Mouse (Mus musculus): Measurements from ENCODE around the gene Prkcb. TPM values are rescaled to one million over a fixed set of nuclear protein-coding genes. Genes with fewer than 3 reads are reported as not detected.

Gene Prkcb
- polyA plus RNA-seq, 1 experiment, result 74.2 TPM

GRCm38 (mm10) chr7:122378473-122378872 is 89.9 kb downstream of the Prkcb start:
- peak; percentile 79 for DNase-seq (ENCODE audit: low read depth)
- TF ChIP-seq POLR2A (IDR thresholded peaks at IDR 0.05; ENCODE audit: borderline replicate concordance, extremely low read depth, insufficient read depth, insufficient read length, poor library complexity, severe bottlenecking) (no peak), CTCF (IDR thresholded peaks at IDR 0.05; ENCODE audit: borderline replicate concordance, extremely low read depth, insufficient read depth, insufficient read length) (no peak)

- peak; percentile 64 for DNase-seq (ENCODE audit: low read depth)
- no peak for TF ChIP-seq CTCF (IDR thresholded peaks at IDR 0.05; ENCODE audit: borderline replicate concordance, extremely low read depth, insufficient read depth, insufficient read length)
- TF ChIP-seq POLR2A (IDR thresholded peaks at IDR 0.05; ENCODE audit: borderline replicate concordance, extremely low read depth, insufficient read depth, insufficient read length, poor library complexity, severe bottlenecking), result no peak
Observed at GRCm38 (mm10) chr7:122379292-122379691, 90.7 kb downstream of the Prkcb start.

- no peak for TF ChIP-seq CTCF (IDR thresholded peaks at IDR 0.05; ENCODE audit: borderline replicate concordance, extremely low read depth, insufficient read depth, insufficient read length)
- TF ChIP-seq POLR2A (IDR thresholded peaks at IDR 0.05; ENCODE audit: borderline replicate concordance, extremely low read depth, insufficient read depth, insufficient read length, poor library complexity, severe bottlenecking), result no peak
- no peak for DNase-seq (ENCODE audit: low read depth)
Observed at GRCm38 (mm10) chr7:122380336-122381130, 92.0 kb downstream of the Prkcb start.

GRCm38 (mm10) chr7:122381560-122381959 is 93.0 kb downstream of the Prkcb start:
- DNase-seq (ENCODE audit: low read depth), result no peak
- TF ChIP-seq POLR2A (IDR thresholded peaks at IDR 0.05; ENCODE audit: borderline replicate concordance, extremely low read depth, insufficient read depth, insufficient read length, poor library complexity, severe bottlenecking) (no peak), CTCF (IDR thresholded peaks at IDR 0.05; ENCODE audit: borderline replicate concordance, extremely low read depth, insufficient read depth, insufficient read length) (no peak)

- DNase-seq (ENCODE audit: low read depth), result no peak
- TF ChIP-seq CTCF (IDR thresholded peaks at IDR 0.05; ENCODE audit: borderline replicate concordance, extremely low read depth, insufficient read depth, insufficient read length) (no peak), POLR2A (IDR thresholded peaks at IDR 0.05; ENCODE audit: borderline replicate concordance, extremely low read depth, insufficient read depth, insufficient read length, poor library complexity, severe bottlenecking) (no peak)
Observed at GRCm38 (mm10) chr7:122383260-122383659, 94.7 kb downstream of the Prkcb start.

GRCm38 (mm10) chr7:122384891-122385290 is 96.3 kb downstream of the Prkcb start:
- DNase-seq (ENCODE audit: low read depth), result no peak
- TF ChIP-seq POLR2A (IDR thresholded peaks at IDR 0.05; ENCODE audit: borderline replicate concordance, extremely low read depth, insufficient read depth, insufficient read length, poor library complexity, severe bottlenecking), result no peak
- TF ChIP-seq CTCF (IDR thresholded peaks at IDR 0.05; ENCODE audit: borderline replicate concordance, extremely low read depth, insufficient read depth, insufficient read length), result no peak

- no peak for TF ChIP-seq CTCF (IDR thresholded peaks at IDR 0.05; ENCODE audit: borderline replicate concordance, extremely low read depth, insufficient read depth, insufficient read length)
- no peak for TF ChIP-seq POLR2A (IDR thresholded peaks at IDR 0.05; ENCODE audit: borderline replicate concordance, extremely low read depth, insufficient read depth, insufficient read length, poor library complexity, severe bottlenecking)
- DNase-seq (ENCODE audit: low read depth), result no peak
Observed at GRCm38 (mm10) chr7:122386567-122386966, 98.0 kb downstream of the Prkcb start.

- no peak for DNase-seq (ENCODE audit: low read depth)
- TF ChIP-seq CTCF (IDR thresholded peaks at IDR 0.05; ENCODE audit: borderline replicate concordance, extremely low read depth, insufficient read depth, insufficient read length), result no peak
- TF ChIP-seq POLR2A (IDR thresholded peaks at IDR 0.05; ENCODE audit: borderline replicate concordance, extremely low read depth, insufficient read depth, insufficient read length, poor library complexity, severe bottlenecking), result no peak
Observed at GRCm38 (mm10) chr7:122387896-122388295, 99.3 kb downstream of the Prkcb start.

- no peak for DNase-seq (ENCODE audit: low read depth)
- TF ChIP-seq CTCF (IDR thresholded peaks at IDR 0.05; ENCODE audit: borderline replicate concordance, extremely low read depth, insufficient read depth, insufficient read length) (no peak), POLR2A (IDR thresholded peaks at IDR 0.05; ENCODE audit: borderline replicate concordance, extremely low read depth, insufficient read depth, insufficient read length, poor library complexity, severe bottlenecking) (no peak)
Observed at GRCm38 (mm10) chr7:122388858-122389257, 100.3 kb downstream of the Prkcb start.

- DNase-seq (ENCODE audit: low read depth), result peak; percentile 54
Observed at GRCm38 (mm10) chr7:122389633-122390032, 101.1 kb downstream of the Prkcb start.

GRCm38 (mm10) chr7:122390200-122390599 is 101.6 kb downstream of the Prkcb start:
- DNase-seq (ENCODE audit: low read depth), result peak; percentile 62
- no peak for TF ChIP-seq POLR2A (IDR thresholded peaks at IDR 0.05; ENCODE audit: borderline replicate concordance, extremely low read depth, insufficient read depth, insufficient read length, poor library complexity, severe bottlenecking)
- no peak for TF ChIP-seq CTCF (IDR thresholded peaks at IDR 0.05; ENCODE audit: borderline replicate concordance, extremely low read depth, insufficient read depth, insufficient read length)

More at GRCm38 (mm10) chr7:122389633-122390032, 101.1 kb downstream of the Prkcb start:
- TF ChIP-seq POLR2A (IDR thresholded peaks at IDR 0.05; ENCODE audit: borderline replicate concordance, extremely low read depth, insufficient read depth, insufficient read length, poor library complexity, severe bottlenecking) (no peak), CTCF (IDR thresholded peaks at IDR 0.05; ENCODE audit: borderline replicate concordance, extremely low read depth, insufficient read depth, insufficient read length) (no peak)

- DNase-seq (ENCODE audit: low read depth), result no peak
- no peak for TF ChIP-seq CTCF (IDR thresholded peaks at IDR 0.05; ENCODE audit: borderline replicate concordance, extremely low read depth, insufficient read depth, insufficient read length)
Observed at GRCm38 (mm10) chr7:122390683-122391082, 102.1 kb downstream of the Prkcb start.
